Mouse (Mus musculus) kidney, postnatal 25 days (tissue): ENCODE measurements around the gene Bicra.
A peak's percentile ranks its signal among the peaks of the same experiment; 100 is the strongest.

Experiments used
- DNase-seq, 2 experiments: peaks; one replicate each; pipeline ENCODE4 v3.0.0; 2021; ENCODE audit warnings: mixed read lengths in 2 of 2

Bicra gene

DNA sequence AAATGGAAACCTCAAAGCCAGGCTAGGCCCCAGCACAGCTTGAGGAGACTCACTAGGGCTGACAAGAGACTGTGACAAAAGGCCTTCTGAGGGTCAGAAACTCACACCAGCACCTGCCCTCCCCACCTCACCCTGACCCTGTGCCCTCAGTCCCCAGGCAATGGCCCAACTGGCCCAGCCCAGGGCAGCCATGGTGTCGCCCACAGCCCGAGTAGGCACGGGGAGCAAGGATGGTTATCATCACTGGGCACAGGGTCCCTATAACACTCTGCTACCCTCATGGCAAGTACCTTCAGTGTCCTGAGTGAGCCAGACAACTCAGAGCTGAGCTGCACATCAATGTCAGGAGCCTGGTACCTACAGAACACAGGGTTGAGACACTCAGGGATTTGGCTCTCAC is 109.1 kb downstream of the Bicra start:
- DNase-seq, result no peak

- DNase-seq, result no peak
Observed at GRCm38 (mm10) chr7:15937491-15937890, 110.2 kb downstream of the Bicra start.

DNA sequence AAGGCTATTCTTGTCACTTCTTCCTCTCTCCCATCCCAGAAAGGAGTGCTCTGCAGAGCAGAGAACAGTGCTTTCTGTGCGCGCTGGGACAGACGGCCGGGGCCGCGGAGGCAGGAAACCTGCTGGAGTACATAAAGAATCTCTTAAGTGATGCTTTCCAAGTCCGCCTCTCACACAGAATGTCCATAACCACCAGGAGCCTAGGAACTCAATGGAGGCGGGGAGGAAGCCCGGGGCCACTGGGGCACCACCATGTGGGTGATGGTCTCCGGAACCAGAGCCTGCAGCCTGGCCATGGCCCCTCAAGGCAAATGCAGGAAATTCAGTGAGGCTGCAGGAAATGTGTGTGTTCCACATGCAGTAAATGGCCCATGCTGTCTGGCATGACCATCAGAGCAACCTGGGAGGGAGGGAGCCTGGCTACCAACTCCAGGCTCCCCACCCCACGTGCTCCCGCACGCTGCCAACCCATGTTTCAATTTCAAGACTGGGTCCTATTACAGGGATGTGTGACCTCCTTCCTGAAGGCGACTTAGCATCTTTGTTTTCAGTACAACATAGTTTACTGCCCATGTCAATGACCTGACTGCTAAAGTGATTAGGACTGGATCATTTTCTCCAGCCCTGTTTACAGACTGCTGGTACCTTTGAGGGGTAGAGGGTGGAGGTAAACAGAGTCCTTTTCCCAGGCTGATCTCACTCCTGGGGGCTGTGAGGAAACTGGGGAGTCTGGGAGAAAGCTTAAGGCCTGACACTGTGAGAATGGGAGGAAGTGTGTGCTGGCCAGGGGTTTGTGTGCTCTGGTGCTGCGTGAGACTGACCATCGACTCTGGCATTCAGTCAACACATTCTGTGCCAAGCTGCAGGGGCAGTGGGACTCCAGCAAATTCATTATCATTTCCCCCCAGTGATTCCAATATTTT is 114.0 kb downstream of the Bicra start:
- DNase-seq, result peak in 1 of 2 experiments; percentile 69

DNA sequence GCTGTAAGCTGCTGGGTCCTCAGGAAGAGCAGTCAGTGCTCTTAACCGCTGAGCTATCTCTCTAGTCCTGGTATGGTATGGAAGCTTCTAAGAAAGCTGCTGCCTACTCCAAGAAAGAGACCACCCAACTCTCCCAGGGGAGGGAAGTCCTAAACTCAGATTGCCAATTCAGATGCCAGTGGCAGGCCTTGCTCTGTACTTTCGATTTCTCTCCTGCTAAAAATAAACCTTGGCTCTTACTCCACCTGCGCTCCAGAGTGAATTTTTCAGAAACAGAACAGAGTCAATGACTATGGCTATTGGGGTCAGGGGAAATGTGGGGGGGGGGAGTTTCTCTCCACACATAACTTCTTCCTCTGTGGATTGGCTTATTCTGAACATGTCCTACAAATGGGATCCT is 116.1 kb downstream of the Bicra start:
- DNase-seq, result no peak

GRCm38 (mm10) chr7:15930543-15930942 is 117.2 kb downstream of the Bicra start:
- DNase-seq, result no peak

GRCm38 (mm10) chr7:15929910-15930309 is 117.8 kb downstream of the Bicra start:
- DNase-seq, result peak; percentile 75

- peak; percentile 90 to 93 for DNase-seq
Observed at GRCm38 (mm10) chr7:15922220-15922773, 125.4 kb downstream of the Bicra start, which contains the start of gene Selenow. Gene Selenow (minus strand): TSS chr7:15922402.

DNA sequence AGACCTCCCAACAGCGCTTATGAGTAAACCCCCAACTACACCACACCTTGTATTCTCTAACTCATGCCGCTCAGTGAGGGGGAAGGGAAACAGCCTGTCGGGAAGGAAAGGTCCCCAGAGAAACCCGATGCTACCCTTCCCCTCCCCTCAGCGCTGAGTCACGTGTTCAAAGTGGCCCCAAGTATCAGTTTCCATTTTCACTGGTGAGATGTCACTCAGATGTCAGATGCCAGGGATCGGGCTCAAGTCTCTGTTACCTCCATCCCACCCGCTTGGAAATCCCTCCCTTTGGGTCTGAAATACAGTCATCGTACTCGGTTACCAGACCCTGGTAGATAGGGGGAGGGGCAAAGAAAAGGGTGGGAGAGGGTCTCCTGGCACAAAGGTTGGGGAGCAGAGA is 125.9 kb downstream of the Bicra start:
- DNase-seq, result peak in 1 of 2 experiments; percentile 22
